Mouse (Mus musculus) MEL (cell line): ENCODE results near the gene Vangl1. TPM values are rescaled to one million over a fixed set of nuclear protein-coding genes. Genes with fewer than 3 reads are reported as not detected.
"Not testable (repeated sequence)": the region's sequence is repeated elsewhere in the genome, so short reads cannot be mapped to it uniquely, and the experiment has no call there.

ENCODE experiments used
- DNase-seq: peaks from one replicate; pipeline ENCODE4 v3.0.0; 2011; ENCODE audit warnings: low read depth, low spot score
- H3K27ac ChIP-seq: 2 replicates; pipeline ENCODE4 v1.5.1; 2012; ENCODE audit warnings: low read depth, mild to moderate bottlenecking, control low read depth, low read length, moderate library complexity; ENCODE audit not compliant: control insufficient read depth
- H3K27me3 ChIP-seq, 2 experiments: fragments of 150-350 bp in 1 of 2; sonication (generic) in 1 of 2; 2 replicates each; pipeline ENCODE4 v1.6.1; 2012; ENCODE audit warnings: low read length in 2 of 2, mild to moderate bottlenecking in 2 of 2, improper control_type of control experiment in 1 of 2, moderate library complexity in 1 of 2; ENCODE audit not compliant: insufficient read depth in 2 of 2, control insufficient read depth in 1 of 2
- H3K36me3 ChIP-seq, 2 experiments: 2 replicates each; pipeline ENCODE4 v1.6.1; 2012 to 2014; ENCODE audit warnings: low read length in 2 of 2, improper control_type of control experiment in 1 of 2, inconsistent platforms in 1 of 2, mild to moderate bottlenecking in 1 of 2; ENCODE audit not compliant: insufficient read depth in 2 of 2, control insufficient read depth in 1 of 2
- H3K4me1 ChIP-seq, 2 experiments: fragments of 150-350 bp in 1 of 2; sonication (generic) in 1 of 2; 2 replicates each; pipeline ENCODE4 v1.6.1; 2012; ENCODE audit warnings: low read length in 2 of 2, improper control_type of control experiment in 1 of 2, mild to moderate bottlenecking in 1 of 2; ENCODE audit not compliant: insufficient read depth in 2 of 2, control insufficient read depth in 1 of 2
- H3K4me3 ChIP-seq, 2 experiments: fragments of 150-350 bp in 1 of 2; sonication (generic) in 1 of 2; 2 replicates each; pipeline ENCODE4 v1.5.1; 2012; ENCODE audit warnings: low read depth in 2 of 2, low read length in 2 of 2, mild to moderate bottlenecking in 2 of 2, moderate library complexity in 2 of 2, control low read depth in 1 of 2, improper control_type of control experiment in 1 of 2; ENCODE audit not compliant: control insufficient read depth in 1 of 2, insufficient read depth in 1 of 2
- H3K79me2 ChIP-seq: 2 replicates; pipeline ENCODE4 v1.6.1; 2012; ENCODE audit warnings: mild to moderate bottlenecking, low read length, moderate library complexity; ENCODE audit not compliant: control insufficient read depth, poor library complexity, insufficient read depth
- H3K9ac ChIP-seq: 2 replicates; pipeline ENCODE4 v1.6.1; 2012; ENCODE audit warnings: low read depth, mild to moderate bottlenecking, control low read depth, low read length, moderate library complexity; ENCODE audit not compliant: control insufficient read depth, poor library complexity, severe bottlenecking
- H3K9me3 ChIP-seq: fragments of 150-350 bp; sonication (generic); replicated peaks from 2 replicates; pipeline ENCODE4 v1.6.1; 2012; ENCODE audit warnings: mild to moderate bottlenecking, low read length, improper control_type of control experiment, moderate library complexity; ENCODE audit not compliant: insufficient read depth
- BHLHE40 ChIP-seq: IDR thresholded peaks from 2 replicates; pipeline ENCODE4 v1.6.1; 2012; ENCODE audit warnings: low read depth, mild to moderate bottlenecking, inconsistent platforms, low read length, improper control_type of control experiment, borderline replicate concordance
- CHD1 ChIP-seq: IDR thresholded peaks from 2 replicates; pipeline ENCODE4 v1.6.1; 2012; ENCODE audit warnings: low read depth, mild to moderate bottlenecking, inconsistent platforms, low read length, improper control_type of control experiment
- CHD2 ChIP-seq: IDR thresholded peaks from 2 replicates; pipeline ENCODE4 v1.6.1; 2011; ENCODE audit warnings: low read length, improper control_type of control experiment
- CTCF ChIP-seq, 3 experiments: IDR thresholded peaks in 2 of 3; conservative IDR thresholded peaks in 1 of 3; 2 replicates each; pipeline ENCODE4 v1.5.1; 2011 to 2012; ENCODE audit warnings: low read length in 3 of 3, low read depth in 2 of 3, mild to moderate bottlenecking in 2 of 3, improper control_type of control experiment in 1 of 3, inconsistent platforms in 1 of 3, mixed read lengths in 1 of 3, moderate library complexity in 1 of 3; ENCODE audit not compliant: control insufficient read depth in 1 of 3, insufficient read depth in 1 of 3, poor library complexity in 1 of 3, severe bottlenecking in 1 of 3
- E2F4 ChIP-seq: IDR thresholded peaks from 2 replicates; pipeline ENCODE4 v1.6.1; 2011; ENCODE audit warnings: low read depth, low read length, improper control_type of control experiment, borderline replicate concordance
- GATA1 ChIP-seq: IDR thresholded peaks from 2 replicates; pipeline ENCODE4 v1.6.1; 2011; ENCODE audit warnings: low read depth, low read length, improper control_type of control experiment
- HCFC1 ChIP-seq: IDR thresholded peaks from 2 replicates; pipeline ENCODE4 v1.6.1; 2012; ENCODE audit warnings: low read depth, mild to moderate bottlenecking, inconsistent platforms, low read length, improper control_type of control experiment, moderate library complexity
- JUND ChIP-seq: IDR thresholded peaks from 2 replicates; pipeline ENCODE4 v1.6.1; 2011; ENCODE audit warnings: low read depth, mild to moderate bottlenecking, improper control_type of control experiment, low read length
- MAFK ChIP-seq: IDR thresholded peaks from 2 replicates; pipeline ENCODE4 v1.6.1; 2011; ENCODE audit warnings: low read depth, mild to moderate bottlenecking, low read length, improper control_type of control experiment, borderline replicate concordance
- MAX ChIP-seq: IDR thresholded peaks from 2 replicates; pipeline ENCODE4 v1.6.1; 2011; ENCODE audit warnings: low read length, improper control_type of control experiment
- MAZ ChIP-seq: IDR thresholded peaks from 2 replicates; pipeline ENCODE4 v1.6.1; 2012; ENCODE audit warnings: low read depth, mild to moderate bottlenecking, inconsistent platforms, low read length, improper control_type of control experiment
- MEF2A ChIP-seq: IDR thresholded peaks from 2 replicates; pipeline ENCODE4 v1.6.1; 2014; ENCODE audit warnings: low read depth, mild to moderate bottlenecking, inconsistent platforms, low read length, improper control_type of control experiment; ENCODE audit not compliant: poor library complexity, insufficient replicate concordance, severe bottlenecking; ENCODE audit errors: extremely low read depth
- MYB ChIP-seq: IDR thresholded peaks from 2 replicates; pipeline ENCODE4 v1.6.1; 2011; ENCODE audit warnings: mild to moderate bottlenecking, low read depth, low read length, improper control_type of control experiment
- NRF1 ChIP-seq: IDR thresholded peaks from 2 replicates; pipeline ENCODE4 v1.6.1; 2014; ENCODE audit warnings: low read depth, mild to moderate bottlenecking, inconsistent platforms, low read length, improper control_type of control experiment, moderate library complexity; ENCODE audit not compliant: poor library complexity, insufficient read depth, severe bottlenecking
- SIN3A ChIP-seq: IDR thresholded peaks from 2 replicates; pipeline ENCODE4 v1.6.1; 2012; ENCODE audit warnings: low read length, improper control_type of control experiment, inconsistent platforms
- TAL1 ChIP-seq: IDR thresholded peaks from 2 replicates; pipeline ENCODE4 v1.6.1; 2012; ENCODE audit warnings: mild to moderate bottlenecking, inconsistent platforms, low read length, moderate library complexity, mixed read lengths
- TCF12 ChIP-seq: IDR thresholded peaks from 2 replicates; pipeline ENCODE4 v1.6.1; 2014; ENCODE audit warnings: low read depth, mild to moderate bottlenecking, inconsistent platforms, low read length, improper control_type of control experiment, moderate library complexity
- UBTF ChIP-seq: IDR thresholded peaks from 2 replicates; pipeline ENCODE4 v1.6.1; 2012; ENCODE audit warnings: low read depth, mild to moderate bottlenecking, inconsistent platforms, low read length, improper control_type of control experiment, moderate library complexity, borderline replicate concordance; ENCODE audit not compliant: insufficient read depth
- ZNF384 ChIP-seq: IDR thresholded peaks from 2 replicates; pipeline ENCODE4 v1.6.1; 2012; ENCODE audit warnings: low read depth, mild to moderate bottlenecking, inconsistent platforms, low read length, improper control_type of control experiment
- polyA plus RNA-seq, 2 experiments: library from polyadenylated mRNA; stranded (reverse) in 1 of 2; unstranded in 1 of 2; fragments of >175 nt in 1 of 2; fragments of >200 nt in 1 of 2; gene quantifications; 2 replicates each; pipeline versions ENCODE4 v1.2.1 to v1.2.4; 2012; ENCODE audit warnings: low replicate concordance in 2 of 2, low read depth in 1 of 2; ENCODE audit not compliant: insufficient read length in 2 of 2, insufficient read depth in 1 of 2, missing spikeins in 1 of 2
- total RNA-seq: library from RNA; depleted of rRNA; stranded (reverse); fragments of 300-350 nt; gene quantifications from 2 replicates; pipeline ENCODE4 v1.2.3, GENCODE M21; 2012

The Vangl1 gene
- total and polyA plus RNA-seq, 3 experiments = 6.5 to 15.1 TPM; not detected in 1

DNA sequence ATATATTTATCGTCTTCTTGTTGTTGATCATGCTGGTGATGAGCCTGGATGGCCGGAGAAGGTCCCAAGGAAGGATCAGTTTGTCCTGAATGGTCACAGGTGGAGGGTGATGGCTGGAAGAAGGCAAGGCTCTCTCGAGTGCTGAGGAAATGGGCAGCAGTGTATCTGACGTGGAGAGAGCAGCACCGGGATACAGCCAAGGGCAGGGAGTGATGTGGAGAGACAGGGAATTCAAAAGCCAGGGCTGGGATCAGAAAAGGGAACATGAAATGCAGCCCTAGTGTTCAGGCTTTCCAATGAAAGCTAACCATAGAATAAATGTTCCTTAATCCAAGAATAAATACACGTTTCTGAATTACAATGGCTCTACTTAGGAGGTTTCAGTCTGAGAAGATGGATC lies 4.4 kb upstream of the Vangl1 start (continued):
- TF ChIP-seq MYB (no peak), JUND (no peak), SIN3A (no peak)

DNA sequence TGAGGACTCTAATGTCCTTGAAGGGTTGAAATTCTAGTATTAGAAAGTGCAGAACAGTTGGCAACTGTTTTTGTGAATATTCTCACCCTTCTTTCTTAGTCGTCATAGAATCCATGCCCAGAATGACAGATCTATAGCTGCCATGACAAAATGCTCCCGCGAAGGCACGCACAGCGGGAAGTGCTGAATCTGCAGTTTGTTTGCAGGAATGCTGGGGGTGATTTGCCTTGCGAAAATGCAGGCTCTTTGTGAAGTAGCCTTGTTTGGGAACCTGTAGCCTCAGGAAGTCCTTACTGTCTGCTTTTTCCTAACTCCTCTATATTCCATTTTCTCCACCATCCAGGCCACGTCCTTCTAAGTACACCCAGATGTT lies 951 bp upstream of the Vangl1 start:
- H3K9me3 ChIP-seq = no peaks in the 10 kb centered on the region
- H3K79me2 ChIP-seq = no peaks in the 10 kb centered on the region
- H3K9ac ChIP-seq = no peak overlapping the region
- H3K27ac ChIP-seq = no peak overlapping the region
- DNase-seq = no peak
- no peak for TF ChIP-seq NRF1
- TF ChIP-seq ZNF384 = no peak
- TF ChIP-seq CHD1 = no peak
- TF ChIP-seq GATA1 = no peak
- TF ChIP-seq CHD2 = no peak
- TF ChIP-seq MAZ = no peak
- TF ChIP-seq SIN3A = no peak
- no peak for TF ChIP-seq MAFK
- no peak for TF ChIP-seq UBTF
- TF ChIP-seq TCF12 = no peak
- TF ChIP-seq HCFC1 = no peak
- TF ChIP-seq MAX = no peak
- TF ChIP-seq E2F4 = no peak
- TF ChIP-seq BHLHE40 = no peak
- no peak for TF ChIP-seq CTCF (IDR thresholded peaks at IDR 0.05 in 2 of 3, conservative IDR thresholded peaks at IDR 0.05 in 1 of 3; ENCODE audit: control insufficient read depth in 1 of 3, insufficient read depth in 1 of 3, low read depth in 2 of 3, low read length in 3 of 3, poor library complexity in 1 of 3, severe bottlenecking in 1 of 3)
- no peak for TF ChIP-seq MEF2A
- no peak for TF ChIP-seq TAL1
- no peak overlapping the region for H3K4me3 ChIP-seq
- no peaks in the 10 kb centered on the region for H3K36me3 ChIP-seq
- no peaks in the 10 kb centered on the region for H3K27me3 ChIP-seq
- H3K4me1 ChIP-seq = no peaks in the 10 kb centered on the region

DNA sequence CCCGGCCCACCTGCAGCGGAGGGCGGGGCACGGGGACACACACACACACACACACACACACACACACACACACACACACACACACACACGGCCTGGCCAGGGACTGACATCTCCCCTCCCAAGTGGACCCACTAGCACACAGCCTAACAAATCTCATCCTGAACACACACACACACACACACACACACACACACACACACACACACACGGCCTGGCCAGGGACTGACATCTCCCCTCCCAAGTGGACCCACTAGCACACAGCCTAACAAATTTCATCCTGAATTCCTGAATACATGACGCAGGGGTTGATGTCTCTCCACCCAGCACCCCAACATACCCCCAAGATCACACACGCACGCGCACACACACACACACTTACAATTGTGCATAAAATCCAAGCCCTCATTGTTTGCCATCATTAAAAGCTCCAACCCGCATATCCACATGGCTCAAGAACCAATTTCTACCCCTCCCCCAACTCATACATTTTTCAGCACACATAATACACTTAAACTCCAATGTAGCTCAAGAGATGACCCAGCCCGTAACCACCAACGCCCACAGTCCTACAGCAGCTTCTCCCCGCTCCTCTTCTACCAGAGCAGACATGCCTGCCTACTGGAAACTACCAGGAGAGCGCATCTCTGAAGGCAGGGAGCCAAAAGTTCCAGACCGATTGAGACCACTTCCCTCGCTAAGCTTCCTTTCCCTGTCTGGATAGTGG lies 403 bp upstream of the Vangl1 start:
- H3K4me3 ChIP-seq, H3K9me3 ChIP-seq, H3K9ac ChIP-seq, H3K27ac ChIP-seq, H3K79me2 ChIP-seq, H3K36me3 ChIP-seq, H3K27me3 ChIP-seq, H3K4me1 ChIP-seq: not testable (repeated sequence)
- peak; percentile 12 for DNase-seq
